Mouse (Mus musculus) limb, embryonic 12.5 days (tissue): Measurements from ENCODE around the gene Mrtfa. TPM values are rescaled to one million over a fixed set of nuclear protein-coding genes. Genes with fewer than 3 reads are reported as not detected.

Experiments
- ATAC-seq: fragments of 200-750 bp; cut with Nextera tagmentation; 2 replicates; pipeline ENCODE4 v1.8.0; 2017; ENCODE audit warnings: low read depth, moderate TSS enrichment; ENCODE audit not compliant: insufficient number of reproducible peaks, insufficient read depth, low FRiP score, low TSS enrichment
- H3K27ac ChIP-seq: fragments of 300-500 bp; sonication (generic); 2 replicates; pipeline ENCODE4 v1.5.1; 2016; ENCODE audit warnings: mild to moderate bottlenecking, moderate library complexity
- H3K27me3 ChIP-seq: fragments of 300-500 bp; sonication (generic); 2 replicates; pipeline ENCODE4 v1.6.1; 2016; ENCODE audit warnings: mild to moderate bottlenecking, moderate library complexity
- H3K36me3 ChIP-seq: fragments of 300-500 bp; sonication (generic); 2 replicates; pipeline ENCODE4 v1.6.1; 2016; ENCODE audit warnings: mild to moderate bottlenecking, moderate library complexity
- H3K4me1 ChIP-seq: fragments of 300-500 bp; sonication (generic); replicated peaks from 2 replicates; pipeline ENCODE4 v1.6.1; 2016
- H3K4me2 ChIP-seq: fragments of 300-500 bp; sonication (generic); 2 replicates; pipeline ENCODE4 v1.6.1; 2016; ENCODE audit warnings: mild to moderate bottlenecking, moderate library complexity
- H3K4me3 ChIP-seq: fragments of 300-500 bp; sonication (generic); replicated peaks from 2 replicates; pipeline ENCODE4 v1.5.1; 2016; ENCODE audit warnings: mild to moderate bottlenecking
- H3K9ac ChIP-seq: fragments of 300-500 bp; sonication (generic); replicated peaks from 2 replicates; pipeline ENCODE4 v1.6.1; 2016; ENCODE audit warnings: mild to moderate bottlenecking, moderate library complexity
- H3K9me3 ChIP-seq: fragments of 300-500 bp; sonication (generic); 2 replicates; pipeline ENCODE4 v1.6.1; 2016; ENCODE audit warnings: mild to moderate bottlenecking, moderate library complexity
- WGBS: fragments of 180-500 bp; shearing (Covaris S2); methylation state at CpG from one replicate; pipeline ENCODE4 v1.1.7; 2016; 5-methylcytosine and 5-hydroxymethylcytosine counted together
- polyA plus RNA-seq: library from polyadenylated mRNA; unstranded; fragments of >200 nt; fragmentation: Nextera tagmentation; extraction: Ambion mirVana; gene quantifications from 2 replicates; pipeline ENCODE4 v1.2.1, GENCODE M21; 2016

Mrtfa gene
- polyA plus RNA-seq, 1 experiment from 2014 or later, result 22.2 TPM

DNA sequence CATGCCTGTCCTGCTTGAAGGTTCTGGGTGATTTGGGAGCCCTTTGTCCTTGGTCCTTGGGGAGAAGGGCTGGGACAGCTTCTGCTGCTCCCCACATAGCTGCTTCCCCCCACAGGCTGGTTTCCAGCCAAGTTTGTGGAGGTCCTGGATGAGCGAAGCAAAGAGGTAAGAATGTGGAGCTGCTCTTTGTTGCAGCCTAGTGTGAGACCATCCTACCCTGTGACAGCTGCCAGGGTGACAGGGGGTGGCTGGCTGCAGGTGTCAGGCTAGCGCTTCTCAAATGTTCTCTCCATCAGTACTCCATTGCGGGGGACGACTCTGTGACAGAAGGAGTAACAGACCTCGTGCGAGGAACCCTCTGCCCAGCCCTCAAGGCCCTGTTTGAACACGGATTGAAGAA is 180.4 kb downstream of the Mrtfa start:
- Histone ChIP-seq H3K36me3 (peaks cover 81% of the 10 kb centered on the region), H3K9ac (no peak overlapping the region), H3K27me3 (no peaks in the 10 kb centered on the region), H3K4me1 (no peaks in the 10 kb centered on the region), H3K4me2 (no peak overlapping the region), H3K4me3 (no peak overlapping the region), H3K9me3 (no peaks in the 10 kb centered on the region), H3K27ac (no peak overlapping the region)
- no peak for ATAC-seq
- WGBS, result 70% methylated on average over 7 of the region's 7 CpGs

DNA sequence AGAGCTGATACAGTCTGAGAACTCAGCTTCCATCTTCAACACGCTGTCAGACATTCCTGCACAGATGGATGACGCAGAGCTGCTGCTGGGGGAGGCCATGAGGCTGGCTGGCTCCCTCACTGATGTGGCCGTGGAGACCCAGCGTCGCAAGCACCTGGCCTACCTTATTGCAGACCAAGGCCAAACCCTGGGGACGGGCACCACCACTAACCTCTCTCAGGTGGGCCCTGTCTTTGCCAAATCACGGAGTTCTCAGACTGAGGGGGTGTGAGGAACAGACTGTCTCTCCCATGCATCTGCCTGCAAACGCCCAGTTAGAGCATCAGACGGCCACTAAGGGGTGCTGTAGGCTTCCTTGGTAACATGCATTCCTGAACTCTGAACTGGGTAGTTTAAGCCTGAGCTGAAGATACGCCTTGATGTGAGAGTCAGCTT is 181.9 kb downstream of the Mrtfa start:
- H3K27ac ChIP-seq, result no peak overlapping the region
- no peaks in the 10 kb centered on the region for H3K4me1 ChIP-seq
- H3K9ac ChIP-seq, result no peak overlapping the region
- H3K4me2 ChIP-seq, result no peak overlapping the region
- no peaks in the 10 kb centered on the region for H3K9me3 ChIP-seq
- peaks cover 70% of the 10 kb centered on the region for H3K36me3 ChIP-seq
- ATAC-seq, result no peak
- no peak overlapping the region for H3K4me3 ChIP-seq
- H3K27me3 ChIP-seq, result no peaks in the 10 kb centered on the region
- 61% methylated on average over 10 of the region's 10 CpGs for WGBS

DNA sequence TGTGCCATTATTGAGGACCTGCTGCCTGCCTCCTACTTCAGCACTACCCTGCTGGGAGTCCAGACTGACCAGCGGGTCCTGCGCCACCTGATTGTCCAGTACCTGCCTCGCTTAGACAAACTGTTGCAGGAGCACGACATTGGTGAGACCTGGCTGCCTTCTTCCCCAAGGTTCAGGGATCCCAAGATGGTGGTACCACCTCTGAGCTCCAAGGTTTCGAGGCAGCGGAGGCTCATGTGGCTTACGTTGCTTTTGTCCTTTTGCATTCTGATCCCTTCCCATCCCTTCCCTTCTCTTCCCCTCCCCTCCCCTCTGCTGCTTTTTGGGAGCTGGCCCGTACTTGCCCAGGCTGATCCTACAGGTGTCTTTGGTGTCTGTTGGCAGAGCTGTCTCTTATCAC is 182.7 kb downstream of the Mrtfa start:
- no peak for ATAC-seq
- WGBS, result 90% methylated on average over 8 of the region's 8 CpGs
- no peak overlapping the region for H3K27ac ChIP-seq
- H3K4me1 ChIP-seq, result no peaks in the 10 kb centered on the region
- no peak overlapping the region for H3K4me2 ChIP-seq
- no peaks in the 10 kb centered on the region for H3K27me3 ChIP-seq
- no peak overlapping the region for H3K9ac ChIP-seq
- H3K4me3 ChIP-seq, result no peak overlapping the region
- H3K9me3 ChIP-seq, result no peaks in the 10 kb centered on the region
- peaks cover 68% of the 10 kb centered on the region for H3K36me3 ChIP-seq

DNA sequence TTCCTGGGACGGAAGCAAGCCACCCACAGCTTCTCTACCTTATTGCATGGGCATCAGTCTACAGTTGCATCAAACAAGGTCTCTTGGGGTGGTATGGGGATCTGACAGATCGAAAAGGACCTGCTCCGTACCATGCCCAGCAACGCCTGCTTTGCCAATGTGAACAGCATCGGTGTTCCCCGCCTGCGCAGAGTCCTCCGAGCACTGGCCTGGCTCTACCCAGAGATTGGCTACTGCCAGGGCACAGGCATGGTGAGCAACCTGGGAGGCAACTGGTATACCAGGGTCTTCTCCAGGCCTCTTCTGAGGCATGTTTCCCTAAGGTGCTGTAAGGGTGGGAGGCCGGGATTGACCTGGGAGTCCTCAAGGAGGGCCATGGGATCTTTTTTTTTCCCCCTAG is 183.2 kb downstream of the Mrtfa start:
- H3K9me3 ChIP-seq, result no peaks in the 10 kb centered on the region
- H3K4me3 ChIP-seq, result no peak overlapping the region
- no peak overlapping the region for H3K27ac ChIP-seq
- H3K4me1 ChIP-seq, result no peaks in the 10 kb centered on the region
- 96% methylated on average over 9 of the region's 9 CpGs for WGBS
- H3K27me3 ChIP-seq, result no peaks in the 10 kb centered on the region
- no peak overlapping the region for H3K9ac ChIP-seq
- no peak overlapping the region for H3K4me2 ChIP-seq
- no peak for ATAC-seq
- peaks cover 66% of the 10 kb centered on the region for H3K36me3 ChIP-seq

DNA sequence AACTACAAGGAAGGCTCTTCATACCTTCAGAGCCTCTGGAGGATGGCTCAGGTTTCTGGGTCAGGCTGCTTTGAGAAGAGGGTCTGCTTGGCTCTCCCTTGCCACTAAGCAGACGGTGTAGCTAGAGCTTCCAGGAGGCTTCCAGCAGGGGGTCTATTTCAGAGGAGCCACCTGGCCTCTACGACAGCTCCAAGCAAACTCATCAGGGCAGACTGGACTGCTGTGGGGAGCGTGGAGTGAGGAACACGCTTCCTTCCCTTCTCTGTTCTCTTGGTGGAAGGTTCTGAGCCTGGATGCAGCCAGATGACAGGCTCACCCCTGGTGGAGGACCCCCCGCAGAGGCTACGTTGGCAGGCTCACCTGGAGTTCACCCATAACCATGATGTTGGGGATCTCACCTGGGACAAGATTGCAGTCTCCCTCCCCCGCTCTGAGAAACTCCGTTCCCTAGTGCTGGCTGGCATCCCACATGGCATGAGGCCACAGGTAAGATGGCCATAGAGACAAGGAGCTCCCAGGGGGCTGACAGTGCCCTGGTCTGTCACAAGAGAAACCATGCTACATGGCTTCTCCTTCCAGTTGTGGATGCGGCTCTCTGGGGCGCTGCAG is 184.3 kb downstream of the Mrtfa start:
- Histone ChIP-seq H3K27me3 (no peaks in the 10 kb centered on the region), H3K36me3 (peaks cover 55% of the 10 kb centered on the region), H3K4me2 (no peak overlapping the region), H3K4me3 (no peak overlapping the region), H3K27ac (no peak overlapping the region), H3K9me3 (no peaks in the 10 kb centered on the region), H3K9ac (no peak overlapping the region), H3K4me1 (no peaks in the 10 kb centered on the region)
- no peak for ATAC-seq
- 75% methylated on average over 10 of the region's 10 CpGs for WGBS

DNA sequence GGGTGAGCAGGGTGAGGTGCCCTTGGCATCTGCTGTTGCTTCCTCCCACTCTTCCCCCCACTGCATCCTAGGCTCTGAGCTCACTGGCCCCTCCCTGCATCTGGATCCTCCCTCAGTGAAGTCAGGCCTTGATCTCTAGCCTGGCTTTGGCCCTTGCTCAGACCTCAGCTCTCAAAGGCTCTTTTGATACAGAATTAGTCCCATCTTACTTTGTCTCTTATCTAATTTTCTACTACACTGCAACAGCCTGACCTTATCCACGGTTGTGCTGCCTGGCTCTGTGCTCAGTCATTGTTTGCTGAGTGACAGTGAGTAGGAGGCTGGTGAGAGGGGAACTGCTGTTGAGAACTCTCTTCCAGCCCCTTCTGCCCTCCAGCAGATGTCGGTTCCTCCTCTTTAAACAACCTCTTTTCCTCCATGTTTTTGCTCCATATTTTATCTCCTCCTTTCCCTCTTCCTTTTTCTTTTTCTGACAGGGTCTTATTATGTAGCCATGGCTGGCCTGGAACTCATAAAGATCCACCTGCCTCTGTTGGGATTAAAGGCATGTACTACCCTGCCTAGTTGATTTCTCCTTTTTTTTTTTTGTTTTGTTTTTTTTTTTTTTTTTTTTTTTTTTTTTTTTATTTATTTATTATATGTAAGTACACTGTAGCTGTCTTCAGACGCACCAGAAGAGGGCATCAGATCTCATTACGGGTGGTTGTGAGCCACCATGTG is 190.0 kb downstream of the Mrtfa start:
- Histone ChIP-seq H3K27me3 (no peaks in the 10 kb centered on the region), H3K36me3 (peaks cover 12% of the 10 kb centered on the region; the same call in 1 of the 2 replicates), H3K4me3 (no peak overlapping the region), H3K9me3 (no peaks in the 10 kb centered on the region), H3K4me1 (no peaks in the 10 kb centered on the region), H3K27ac (no peak overlapping the region), H3K4me2 (no peak overlapping the region), H3K9ac (no peak overlapping the region)
- WGBS, result 67% methylated on average over 3 of the region's 4 CpGs
- no peak for ATAC-seq

DNA sequence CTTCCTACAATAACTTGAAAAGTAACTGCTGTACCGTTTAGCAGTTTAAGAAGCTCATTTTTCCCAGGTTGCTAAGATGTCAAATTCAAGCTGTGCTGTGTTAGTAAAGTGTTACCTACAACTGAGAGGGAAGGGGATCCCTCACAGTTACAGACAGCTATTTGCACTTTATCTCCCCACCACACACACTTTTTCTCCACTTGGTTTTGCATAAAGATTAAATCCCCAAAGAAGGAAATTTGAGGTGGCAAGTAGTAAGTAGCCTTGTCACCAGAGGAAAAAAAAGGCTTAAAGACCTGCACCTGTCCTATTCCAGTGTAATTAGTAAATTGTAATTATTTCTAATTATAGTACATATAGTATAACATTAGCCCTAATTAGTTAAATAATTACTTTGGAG is 193.5 kb downstream of the Mrtfa start:
- H3K4me2 ChIP-seq, result no peak overlapping the region
- H3K27ac ChIP-seq, result no peak overlapping the region
- H3K9ac ChIP-seq, result no peak overlapping the region
- H3K4me1 ChIP-seq, result no peaks in the 10 kb centered on the region
- H3K27me3 ChIP-seq, result no peaks in the 10 kb centered on the region
- no peaks in the 10 kb centered on the region for H3K36me3 ChIP-seq
- WGBS, result 50% methylated on average over 1 of the region's 1 CpGs
- H3K9me3 ChIP-seq, result no peaks in the 10 kb centered on the region
- H3K4me3 ChIP-seq, result no peak overlapping the region
- ATAC-seq, result no peak

DNA sequence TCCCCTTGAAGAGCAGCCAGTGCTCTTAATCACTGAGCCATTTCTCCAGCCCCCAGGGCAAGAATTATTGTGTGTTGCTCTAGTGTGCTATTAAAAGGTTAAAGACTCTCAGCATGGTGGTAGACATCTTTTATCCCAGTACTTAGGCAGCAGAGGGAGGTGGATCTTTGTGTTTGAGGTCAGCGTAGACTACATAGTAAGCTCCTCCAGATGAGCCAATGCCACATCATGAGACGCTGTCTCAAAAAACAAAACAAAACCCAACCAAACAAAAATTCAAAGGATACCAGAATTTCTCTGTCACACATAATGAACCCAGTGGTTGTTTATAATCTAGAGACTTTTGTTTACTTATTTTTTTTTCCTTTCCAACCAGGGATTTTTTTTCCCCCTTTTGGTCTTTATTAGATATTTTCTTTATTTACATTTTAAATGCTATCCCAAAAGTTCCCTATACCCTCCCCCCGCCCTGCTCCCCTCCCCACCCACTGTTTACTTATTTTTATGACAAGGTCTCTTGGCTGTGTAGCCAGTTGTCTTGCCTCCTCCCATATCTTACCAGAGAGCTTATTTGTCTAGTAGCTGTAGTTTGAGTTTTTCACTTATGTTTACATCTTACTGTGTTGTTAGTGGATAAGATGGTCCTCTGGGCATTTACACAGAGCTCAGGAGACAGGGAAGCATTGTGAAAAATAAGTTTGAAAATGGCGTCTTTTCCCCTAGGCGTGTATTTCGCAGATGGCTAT is 194.3 kb downstream of the Mrtfa start:
- no peaks in the 10 kb centered on the region for H3K4me1 ChIP-seq
- no peak overlapping the region for H3K27ac ChIP-seq
- H3K9ac ChIP-seq, result no peak overlapping the region
- no peaks in the 10 kb centered on the region for H3K27me3 ChIP-seq
- H3K4me3 ChIP-seq, result no peak overlapping the region
- no peaks in the 10 kb centered on the region for H3K36me3 ChIP-seq
- ATAC-seq, result no peak
- H3K9me3 ChIP-seq, result no peaks in the 10 kb centered on the region
- 80% methylated on average over 6 of the region's 6 CpGs for WGBS
- H3K4me2 ChIP-seq, result no peak overlapping the region

DNA sequence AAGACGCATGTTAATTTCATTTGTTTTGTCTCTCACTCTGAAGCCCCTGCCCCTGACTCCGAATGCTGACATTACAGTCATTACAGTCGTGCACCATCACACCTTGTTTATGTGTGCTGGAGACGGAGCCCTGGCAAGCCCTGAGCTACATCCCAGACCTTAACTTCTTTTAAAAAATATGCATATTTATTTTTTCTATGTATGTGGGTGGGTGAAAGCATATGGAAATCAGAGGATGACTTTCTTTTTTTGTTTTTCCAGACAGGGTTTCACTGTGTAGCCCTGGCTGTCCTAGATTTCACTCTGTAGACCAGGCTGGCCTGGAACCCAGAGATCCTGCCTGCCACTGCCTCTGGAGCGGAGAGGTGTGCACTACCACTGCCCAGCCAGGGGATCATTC is 195.6 kb downstream of the Mrtfa start:
- no peaks in the 10 kb centered on the region for H3K36me3 ChIP-seq
- WGBS, result 86% methylated on average over 5 of the region's 5 CpGs
- H3K4me2 ChIP-seq, result no peak overlapping the region
- H3K9ac ChIP-seq, result no peak overlapping the region
- no peaks in the 10 kb centered on the region for H3K9me3 ChIP-seq
- H3K4me3 ChIP-seq, result no peak overlapping the region
- H3K27ac ChIP-seq, result no peak overlapping the region
- H3K4me1 ChIP-seq, result no peaks in the 10 kb centered on the region
- H3K27me3 ChIP-seq, result no peaks in the 10 kb centered on the region
- no peak for ATAC-seq

DNA sequence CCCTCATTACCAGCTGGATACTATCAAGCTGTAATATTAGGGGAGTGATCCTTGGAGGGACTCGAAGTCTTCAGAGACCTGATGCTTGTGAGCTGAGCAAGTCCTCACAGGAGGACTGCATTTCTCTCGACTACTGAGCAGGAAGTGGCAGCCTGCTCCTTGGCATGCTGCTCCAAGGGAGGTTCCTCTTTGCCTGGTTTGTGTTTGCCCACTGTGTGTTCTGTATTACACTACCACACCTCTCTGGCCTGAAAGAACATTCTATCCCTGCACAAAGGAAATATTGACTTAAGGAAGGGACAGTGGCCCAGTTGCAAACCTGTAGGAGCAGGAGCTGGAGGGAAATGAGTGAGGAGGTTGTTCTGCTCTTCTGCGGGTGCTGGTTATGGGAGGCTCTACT is 200.8 kb downstream of the Mrtfa start:
- Histone ChIP-seq H3K4me1 (no peaks in the 10 kb centered on the region), H3K27ac (no peak overlapping the region), H3K27me3 (no peaks in the 10 kb centered on the region), H3K4me3 (no peak overlapping the region), H3K9me3 (no peaks in the 10 kb centered on the region), H3K36me3 (no peaks in the 10 kb centered on the region), H3K9ac (no peak overlapping the region), H3K4me2 (no peak overlapping the region)
- 62% methylated on average over 3 of the region's 3 CpGs for WGBS
- ATAC-seq, result no peak

DNA sequence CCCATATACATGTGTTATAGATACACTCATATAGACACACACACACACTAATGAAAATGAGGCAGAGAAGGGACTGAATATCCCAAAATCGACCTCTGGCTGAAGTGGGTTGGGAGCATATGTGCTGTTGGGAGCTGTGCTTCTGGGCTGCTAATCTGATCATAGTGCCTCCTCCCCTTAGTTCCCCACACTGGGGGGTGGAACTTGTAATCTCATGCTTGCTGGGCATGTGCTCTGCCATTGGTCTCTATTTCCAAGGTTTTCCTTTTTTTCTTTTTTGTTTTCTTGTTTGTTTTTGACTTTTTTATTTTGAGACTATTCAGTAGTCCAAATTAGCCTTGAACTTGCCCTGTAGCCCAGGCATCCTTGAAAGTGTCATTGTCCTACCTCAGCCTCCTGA is 202.2 kb downstream of the Mrtfa start:
- Histone ChIP-seq H3K4me1 (no peaks in the 10 kb centered on the region), H3K27me3 (no peaks in the 10 kb centered on the region), H3K4me3 (no peak overlapping the region), H3K4me2 (no peak overlapping the region), H3K9me3 (no peaks in the 10 kb centered on the region), H3K9ac (no peak overlapping the region), H3K36me3 (no peaks in the 10 kb centered on the region), H3K27ac (no peak overlapping the region)
- no peak for ATAC-seq
- 38% methylated on average over 1 of the region's 1 CpGs for WGBS
